Mouse (Mus musculus): ENCODE results near the gene Psmd3. TPM values are rescaled to one million over a fixed set of nuclear protein-coding genes. Genes with fewer than 3 reads are reported as not detected.
A peak's percentile ranks its signal among the peaks of the same experiment; 100 is the strongest.

Gene Psmd3
- polyA plus RNA-seq, 1 experiment from 2014 or later = 166 TPM

GRCm38 (mm10) chr11:98742397-98743291 lies 60.3 kb downstream of the Psmd3 start:
- Histone ChIP-seq H3K4me3 (ENCODE audit: low read length) (peak overlapping the region; percentile 68), H3K9me3 (replicated peaks; ENCODE audit: control insufficient read depth, low read length) (no peaks in the 10 kb centered on the region), H3K27ac (ENCODE audit: low read length) (peak overlapping the region; percentile 96), H3K4me2 (ENCODE audit: low read depth, low read length) (peak overlapping the region; percentile 92), H3K27me3 (ENCODE audit: control insufficient read depth, insufficient read depth, low read length) (no peaks in the 10 kb centered on the region), H3K4me1 (ENCODE audit: control insufficient read depth, insufficient read depth, low read length) (peaks cover 60% of the 10 kb centered on the region), H3K36me3 (ENCODE audit: control insufficient read depth, insufficient read depth) (no peaks in the 10 kb centered on the region), H3K9ac (ENCODE audit: low read length) (peak overlapping the region; percentile 92)
- 2% methylated on average over 21 of the region's 21 CpGs for WGBS
- ATAC-seq (replicated peaks; ENCODE audit: extremely low read depth, insufficient read depth, low FRiP score) = 0 out of 2 replicates have a peak, but pooled peaks have one; percentile 2

DNA sequence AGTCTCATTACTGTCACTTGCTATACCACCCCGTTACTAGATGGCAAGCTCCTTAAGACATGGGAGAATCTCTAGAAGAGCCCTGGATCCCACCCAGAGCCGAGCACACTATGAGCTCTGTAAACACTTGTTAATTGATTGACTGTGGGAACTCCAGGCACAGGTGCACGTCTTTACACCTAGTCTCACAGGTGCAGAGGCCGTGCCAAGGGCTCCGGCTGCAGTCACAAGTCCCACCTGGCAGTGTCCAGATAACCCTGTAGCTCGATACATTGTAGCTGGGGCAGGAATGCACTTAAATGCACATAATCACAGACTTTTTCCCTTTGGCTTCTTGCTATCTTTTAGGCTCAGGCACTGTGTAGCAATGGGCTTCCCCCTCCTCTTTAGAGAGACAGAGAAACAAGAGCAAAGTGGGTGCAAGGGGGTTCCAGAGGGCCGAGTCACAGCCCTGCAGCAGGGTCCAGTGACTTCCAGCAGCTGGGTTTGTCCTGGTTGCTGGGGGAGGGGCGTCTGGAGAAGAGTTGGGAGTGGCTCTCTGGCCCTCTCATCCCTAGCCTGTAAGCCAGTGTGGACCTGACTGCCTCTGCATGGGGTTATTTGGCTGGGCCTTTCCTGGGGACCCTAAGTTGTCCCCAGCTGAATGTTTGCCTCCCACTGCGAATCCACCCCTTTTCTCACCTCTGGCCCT lies 61.4 kb downstream of the Psmd3 start:
- H3K36me3 ChIP-seq (ENCODE audit: control insufficient read depth, insufficient read depth) = no peaks in the 10 kb centered on the region
- ATAC-seq (replicated peaks; ENCODE audit: extremely low read depth, insufficient read depth, low FRiP score) = peak; percentile 5; the same call in 1 of the 2 replicates

GRCm38 (mm10) chr11:98744456-98745019 lies 62.2 kb downstream of the Psmd3 start:
- Histone ChIP-seq H3K9me3 (replicated peaks; ENCODE audit: control insufficient read depth, low read length) (no peaks in the 10 kb centered on the region), H3K27ac (ENCODE audit: low read length) (peak overlapping the region; percentile 96), H3K4me3 (ENCODE audit: low read length) (peak overlapping the region; percentile 68), H3K4me1 (ENCODE audit: control insufficient read depth, insufficient read depth, low read length) (peaks cover 73% of the 10 kb centered on the region), H3K9ac (ENCODE audit: low read length) (peak overlapping the region; percentile 92), H3K27me3 (ENCODE audit: control insufficient read depth, insufficient read depth, low read length) (no peaks in the 10 kb centered on the region), H3K4me2 (ENCODE audit: low read depth, low read length) (peak overlapping the region; percentile 92), H3K36me3 (ENCODE audit: control insufficient read depth, insufficient read depth) (no peaks in the 10 kb centered on the region)
- 35% methylated on average over 7 of the region's 7 CpGs for WGBS
- ATAC-seq (replicated peaks; ENCODE audit: extremely low read depth, insufficient read depth, low FRiP score) = no peak

More for the DNA sequence above, 61.4 kb downstream of the Psmd3 start:
- Histone ChIP-seq H3K9me3 (replicated peaks; ENCODE audit: control insufficient read depth, low read length) (no peaks in the 10 kb centered on the region), H3K9ac (ENCODE audit: low read length) (peak overlapping the region; percentile 92), H3K27ac (ENCODE audit: low read length) (peak overlapping the region; percentile 96), H3K4me1 (ENCODE audit: control insufficient read depth, insufficient read depth, low read length) (peaks cover 70% of the 10 kb centered on the region), H3K4me2 (ENCODE audit: low read depth, low read length) (peak overlapping the region; percentile 92), H3K27me3 (ENCODE audit: control insufficient read depth, insufficient read depth, low read length) (no peaks in the 10 kb centered on the region), H3K4me3 (ENCODE audit: low read length) (peak overlapping the region; percentile 68)
- 8% methylated on average over 9 of the region's 9 CpGs for WGBS

Other genes with a start within 250 kb of the Psmd3 start
- gene Mien1, start 243.6 kb upstream of the Psmd3 start, polyA plus RNA-seq (2015; fragmentation: Nextera tagmentation; extraction: Ambion mirVana) = 100 and 115 TPM in 2 replicates
- 1.9 and 4.3 TPM in 2 replicates for gene Grb7, start 236.2 kb upstream of the Psmd3 start, polyA plus RNA-seq (2015; fragmentation: Nextera tagmentation; extraction: Ambion mirVana)
- gene Ikzf3, start 136.5 kb upstream of the Psmd3 start, polyA plus RNA-seq (2015; fragmentation: Nextera tagmentation; extraction: Ambion mirVana) = 1.0 and 4.0 TPM in 2 replicates
- gene Zpbp2, start 131.5 kb upstream of the Psmd3 start, polyA plus RNA-seq (2015; fragmentation: Nextera tagmentation; extraction: Ambion mirVana) = 0.42 and 0.62 TPM in 2 replicates
- gene Ormdl3, start 95.2 kb upstream of the Psmd3 start, polyA plus RNA-seq (2015; fragmentation: Nextera tagmentation; extraction: Ambion mirVana) = 65.1 and 66.7 TPM in 2 replicates
- gene Lrrc3c, start 84.3 kb upstream of the Psmd3 start, polyA plus RNA-seq (2015; fragmentation: Nextera tagmentation; extraction: Ambion mirVana) = not detected in 2 replicates
- 0.30 and 2.9 TPM in 2 replicates for gene Gm12355, start 56.9 kb upstream of the Psmd3 start, polyA plus RNA-seq (2015; fragmentation: Nextera tagmentation; extraction: Ambion mirVana)
- gene Gsdma3, start 56.2 kb upstream of the Psmd3 start, polyA plus RNA-seq (2015; fragmentation: Nextera tagmentation; extraction: Ambion mirVana) = 0.09 TPM in 1 of 2 replicates, not detected in the other
- 0.18 TPM in 1 of 2 replicates, not detected in the other for gene Gsdma2, start 35.8 kb upstream of the Psmd3 start, polyA plus RNA-seq (2015; fragmentation: Nextera tagmentation; extraction: Ambion mirVana)
- gene Gsdma, start 18.2 kb upstream of the Psmd3 start, polyA plus RNA-seq (2015; fragmentation: Nextera tagmentation; extraction: Ambion mirVana) = not detected in 2 replicates
- not detected in 2 replicates for gene Csf3, start 18.7 kb downstream of the Psmd3 start, polyA plus RNA-seq (2015; fragmentation: Nextera tagmentation; extraction: Ambion mirVana)
- 36.8 and 40.3 TPM in 2 replicates for gene Med24, start 46.9 kb downstream of the Psmd3 start, polyA plus RNA-seq (2015; fragmentation: Nextera tagmentation; extraction: Ambion mirVana)
- 37.5 and 40.2 TPM in 2 replicates for gene Thra, start 58.1 kb downstream of the Psmd3 start, polyA plus RNA-seq (2015; fragmentation: Nextera tagmentation; extraction: Ambion mirVana)
- gene Nr1d1, start 92.8 kb downstream of the Psmd3 start, polyA plus RNA-seq (2015; fragmentation: Nextera tagmentation; extraction: Ambion mirVana) = 7.0 and 8.2 TPM in 2 replicates
- 15.2 and 15.5 TPM in 2 replicates for gene Msl1, start 113.0 kb downstream of the Psmd3 start, polyA plus RNA-seq (2015; fragmentation: Nextera tagmentation; extraction: Ambion mirVana)
- 23.4 and 24.0 TPM in 2 replicates for gene Casc3, start 122.4 kb downstream of the Psmd3 start, polyA plus RNA-seq (2015; fragmentation: Nextera tagmentation; extraction: Ambion mirVana)
- gene Rapgefl1, start 154.2 kb downstream of the Psmd3 start, polyA plus RNA-seq (2015; fragmentation: Nextera tagmentation; extraction: Ambion mirVana) = 1.0 and 1.1 TPM in 2 replicates
- gene Wipf2, start 181.1 kb downstream of the Psmd3 start, polyA plus RNA-seq (2015; fragmentation: Nextera tagmentation; extraction: Ambion mirVana) = 3.1 and 3.4 TPM in 2 replicates
- 18.6 and 23.0 TPM in 2 replicates for gene Cdc6, start 225.2 kb downstream of the Psmd3 start, polyA plus RNA-seq (2015; fragmentation: Nextera tagmentation; extraction: Ambion mirVana)
- gene Rara, start 245.3 kb downstream of the Psmd3 start, polyA plus RNA-seq (2015; fragmentation: Nextera tagmentation; extraction: Ambion mirVana) = 28.2 and 28.6 TPM in 2 replicates